Mouse (Mus musculus) kidney, postnatal 4 days (tissue): ENCODE data around the gene Rpap1.
A peak's percentile ranks its signal among the peaks of the same experiment; 100 is the strongest.

Source experiments
- DNase-seq, 2 experiments: peaks; one replicate each; pipeline ENCODE4 v3.0.0; 2021; ENCODE audit warnings: mixed read lengths in 2 of 2

The Rpap1 gene

DNA sequence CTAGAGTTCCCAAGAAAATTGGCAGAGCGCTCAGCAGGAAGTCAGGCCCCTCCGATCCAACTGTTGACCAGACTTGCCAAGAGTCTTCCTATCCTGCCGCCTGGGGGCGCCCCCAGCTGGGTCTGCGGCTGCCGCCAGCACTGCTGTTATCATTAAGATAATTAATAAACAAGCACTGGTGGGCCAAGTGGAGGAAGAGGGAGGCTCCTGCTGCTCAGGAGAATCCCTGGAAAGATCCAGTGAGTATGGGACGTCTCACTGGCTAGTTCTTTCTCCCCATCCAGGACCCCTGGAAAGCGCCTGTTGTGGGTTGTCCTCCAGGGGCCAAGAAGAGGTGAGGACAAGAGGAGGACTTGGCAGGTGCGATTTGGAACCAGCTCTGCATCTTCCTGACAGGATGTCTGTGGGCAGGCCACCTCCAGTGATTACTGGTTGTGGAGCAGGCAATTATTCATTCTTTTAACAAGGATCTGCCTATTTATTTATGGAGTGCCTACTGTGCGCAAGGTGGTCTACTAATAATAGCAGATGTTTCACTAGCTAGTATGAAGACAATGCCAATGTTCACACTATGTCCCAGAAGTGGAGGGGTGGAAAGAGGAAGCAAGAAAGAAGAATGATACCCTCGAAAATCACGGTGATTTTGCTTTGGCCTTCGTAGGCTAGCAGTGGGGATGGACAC is 11.1 kb upstream of the Rpap1 start:
- DNase-seq: peak; percentile 85 to 90

- DNase-seq: no peak
These were observed 10.0 kb upstream of the Rpap1 start, which contains the start of gene Tyro3 for GRCm38 (mm10) chr2:119797279-119797783. Tyro3 (plus strand) TSS chr2:119797733.

- no peak for DNase-seq
These were observed 2.7 kb upstream of the Rpap1 start for GRCm38 (mm10) chr2:119789996-119790395.

DNA sequence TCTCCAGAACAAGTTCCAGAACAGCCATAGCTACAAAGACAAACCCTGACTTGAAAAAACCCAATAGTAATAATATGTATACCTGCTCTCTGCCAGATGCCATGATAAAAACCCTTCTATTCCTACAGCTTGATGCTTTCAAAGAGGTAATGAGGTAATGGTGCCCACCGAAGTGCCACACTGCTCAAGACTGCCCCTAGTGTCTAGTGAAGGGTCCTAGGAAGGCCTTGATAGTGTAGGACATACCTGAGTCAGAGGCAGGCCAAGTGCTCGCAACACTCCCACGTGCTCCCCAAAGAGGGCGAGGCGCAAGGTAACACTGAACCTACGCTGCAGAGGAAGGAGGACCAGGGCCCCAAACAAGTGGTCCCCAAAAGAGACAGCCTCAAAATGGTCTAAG is 20.1 kb downstream of the Rpap1 start:
- DNase-seq: no peak

DNA sequence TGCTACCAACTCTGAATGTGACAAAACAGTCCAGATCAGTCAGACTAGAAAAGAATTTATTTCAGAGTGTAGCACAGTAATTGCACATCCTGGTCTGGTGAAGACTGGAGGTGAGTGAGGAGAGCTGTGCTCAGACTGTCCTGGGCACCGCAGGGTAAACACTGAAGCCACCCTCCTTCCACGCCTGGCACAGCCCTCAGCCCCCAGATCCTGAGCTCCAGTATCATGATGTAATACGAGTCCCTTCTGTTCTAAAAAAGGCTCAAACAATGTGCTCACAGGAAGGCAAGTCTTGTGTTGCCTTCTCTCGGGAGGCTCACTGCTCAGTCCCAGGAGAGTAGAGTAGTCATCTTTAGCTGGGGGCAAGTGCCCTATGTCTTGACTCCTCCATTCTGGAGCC is 23.4 kb downstream of the Rpap1 start:
- DNase-seq: no peak

GRCm38 (mm10) chr2:119762276-119762675 is 25.1 kb downstream of the Rpap1 start:
- no peak for DNase-seq

DNA sequence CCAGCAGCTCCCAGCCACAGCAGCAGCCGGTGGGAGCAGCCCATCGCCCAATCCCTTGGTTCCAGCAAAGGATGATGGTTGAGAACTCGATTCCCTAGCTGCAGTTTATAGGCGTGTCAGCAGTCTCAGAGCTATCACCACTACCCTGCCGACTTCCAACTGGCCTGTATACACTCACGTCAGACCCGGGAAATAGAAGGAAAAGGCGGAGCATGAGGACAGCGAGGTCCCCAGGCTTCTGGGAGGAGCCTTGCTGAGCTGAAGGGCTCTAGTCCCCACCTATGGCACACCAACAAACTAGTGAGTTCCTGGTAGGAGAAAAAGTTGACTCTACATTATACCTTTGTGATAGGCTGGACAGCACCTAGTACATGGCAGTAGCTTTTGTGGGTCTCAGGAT is 27.1 kb downstream of the Rpap1 start, which contains the start of gene Ltk:
Ltk (minus strand) TSS at position 181 of the 400 bp plus-strand sequence.
- DNase-seq: no peak

DNA sequence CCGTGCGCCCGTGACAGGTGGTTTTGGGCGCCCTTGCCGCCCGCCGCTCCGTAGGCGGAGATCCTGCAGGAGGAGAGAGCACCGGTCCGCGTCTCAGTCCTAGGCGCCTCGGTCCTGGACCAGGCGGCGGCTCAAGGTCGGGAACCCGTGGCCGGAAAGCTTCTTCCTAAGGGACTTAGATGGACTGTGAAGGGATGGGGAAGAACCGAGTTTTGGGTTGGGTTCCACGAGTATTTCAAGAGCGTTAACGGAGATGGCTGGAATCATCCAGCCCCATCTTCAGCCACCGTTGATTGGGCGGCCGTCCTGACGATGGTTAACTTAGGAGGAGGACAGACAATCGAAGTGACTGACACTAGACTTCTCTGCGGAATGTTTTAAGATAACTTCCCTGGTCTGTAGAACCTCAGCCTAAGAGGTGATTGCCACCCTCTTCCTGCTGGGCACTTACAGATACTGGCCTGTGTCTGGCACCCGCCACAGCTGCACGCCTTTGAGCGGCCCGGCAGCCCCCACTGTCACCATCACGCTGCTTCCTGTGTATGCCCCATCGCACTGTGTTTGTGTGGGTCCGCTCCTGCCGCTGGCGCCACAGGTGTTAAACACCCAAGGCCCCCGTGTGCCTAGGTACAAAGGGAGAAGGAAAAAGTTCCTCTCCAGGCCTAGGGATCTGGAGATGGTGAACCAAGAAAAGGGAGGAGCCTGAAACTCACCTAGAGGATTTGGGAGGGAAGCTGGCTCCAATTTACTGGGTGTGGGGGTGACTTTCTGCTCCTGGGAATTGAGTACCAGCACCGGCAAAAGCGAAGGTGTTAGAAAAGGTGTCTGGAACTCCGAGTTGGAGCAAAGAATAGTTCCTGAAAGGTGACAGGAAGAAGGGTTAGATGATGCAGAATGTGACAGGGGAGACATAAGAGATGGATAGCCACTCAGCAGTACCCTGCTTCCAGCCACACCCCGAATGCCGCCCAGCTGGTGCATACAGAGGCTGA is 28.2 kb downstream of the Rpap1 start:
- no peak for DNase-seq

GRCm38 (mm10) chr2:119758101-119758843 is 29.1 kb downstream of the Rpap1 start:
- peak in 1 of 2 experiments; percentile 67 for DNase-seq

DNA sequence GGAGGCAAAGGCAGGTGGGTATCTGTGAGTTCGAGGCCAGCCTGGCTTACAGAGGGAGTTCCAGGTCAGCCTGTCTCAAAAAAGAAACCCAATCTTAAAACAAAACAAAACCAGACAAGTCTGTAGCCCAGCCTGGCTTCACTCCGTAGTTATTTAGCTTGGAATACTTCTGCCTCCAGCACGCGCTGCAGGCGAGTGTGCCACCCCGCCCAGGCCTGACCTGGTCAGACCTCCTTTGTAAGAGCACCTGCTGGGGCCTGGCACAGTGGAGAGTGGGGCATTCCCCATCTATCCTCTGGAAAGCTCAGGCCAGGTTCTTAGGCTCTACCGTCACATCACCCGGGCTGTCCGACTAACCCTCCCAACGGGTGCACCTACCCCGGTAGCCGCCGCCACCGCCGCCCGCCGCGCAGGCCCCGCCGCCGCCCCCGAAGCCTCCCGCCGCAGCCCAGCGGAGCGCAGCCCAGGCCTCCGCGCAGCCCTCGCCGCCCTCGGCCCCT is 29.7 kb downstream of the Rpap1 start:
- DNase-seq: peak; percentile 48 to 55

DNA sequence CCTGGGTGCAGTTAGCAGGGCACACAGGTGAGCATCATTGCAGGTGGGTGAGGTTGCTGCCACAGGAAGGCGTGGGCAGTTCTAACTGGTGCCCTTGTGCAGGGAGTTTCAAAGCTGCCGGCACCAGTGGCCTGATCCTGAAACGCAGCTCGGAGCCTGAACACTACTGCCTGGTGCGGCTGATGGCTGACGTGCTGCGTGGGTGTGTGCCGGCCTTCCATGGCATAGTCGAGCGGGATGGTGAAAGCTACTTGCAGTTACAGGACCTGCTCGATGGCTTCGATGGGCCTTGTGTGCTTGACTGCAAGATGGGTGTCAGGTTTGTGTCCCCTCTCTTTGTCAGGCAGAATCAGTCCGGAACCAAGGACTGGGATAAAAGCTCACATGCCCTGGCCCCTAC is 38.1 kb downstream of the Rpap1 start:
- DNase-seq: no peak

GRCm38 (mm10) chr2:119747554-119747953 is 39.8 kb downstream of the Rpap1 start:
- DNase-seq: no peak

GRCm38 (mm10) chr2:119745281-119745680 is 42.1 kb downstream of the Rpap1 start:
- DNase-seq: peak in 1 of 2 experiments; percentile 41

DNA sequence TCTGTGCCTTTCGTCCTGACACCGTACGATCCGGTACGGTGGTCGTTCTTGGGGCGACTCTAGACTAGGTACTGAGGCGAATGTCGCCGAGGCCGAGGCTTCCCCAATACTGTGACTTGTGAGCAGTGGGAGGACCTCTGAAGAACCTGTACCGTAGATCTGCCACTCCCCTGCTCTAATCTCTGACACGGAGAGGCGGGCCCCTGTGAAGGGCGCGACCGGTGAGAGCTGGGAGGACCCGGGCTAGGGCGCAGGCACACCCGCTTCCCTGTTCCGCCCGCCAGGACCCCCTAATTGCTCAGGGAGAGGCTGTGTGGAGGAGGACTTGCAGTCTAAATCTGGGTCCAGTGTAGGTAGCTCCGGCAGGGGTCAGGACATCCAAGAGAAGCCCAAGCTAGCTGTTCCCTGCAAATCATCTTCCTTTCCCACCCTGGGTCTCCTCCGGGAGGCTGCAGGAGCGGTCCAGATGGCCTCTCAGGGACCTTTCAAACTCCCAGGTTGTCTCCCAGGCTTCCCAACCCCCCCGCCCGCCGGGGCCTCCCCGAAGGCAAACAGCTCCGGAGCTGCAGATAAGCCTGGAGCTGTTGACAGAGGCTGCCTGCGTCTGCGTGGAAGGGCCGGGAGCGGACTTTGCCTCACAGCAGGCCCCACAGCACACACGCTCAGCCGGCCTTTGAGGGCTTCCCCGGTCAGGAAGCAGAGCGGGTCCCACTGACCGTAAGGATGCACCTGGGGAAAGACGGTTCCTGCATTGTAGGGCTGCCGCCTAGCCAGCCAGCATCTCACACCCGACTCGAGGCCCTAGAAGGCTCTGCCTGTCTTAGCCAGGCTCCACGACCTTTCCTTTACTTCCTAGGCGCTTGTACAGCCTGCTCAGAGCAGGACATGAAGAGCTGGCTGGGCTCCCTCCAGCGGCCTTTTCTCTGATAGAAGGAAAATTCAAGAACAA is 42.9 kb downstream of the Rpap1 start:
- peak; percentile 47 to 59 for DNase-seq

DNA sequence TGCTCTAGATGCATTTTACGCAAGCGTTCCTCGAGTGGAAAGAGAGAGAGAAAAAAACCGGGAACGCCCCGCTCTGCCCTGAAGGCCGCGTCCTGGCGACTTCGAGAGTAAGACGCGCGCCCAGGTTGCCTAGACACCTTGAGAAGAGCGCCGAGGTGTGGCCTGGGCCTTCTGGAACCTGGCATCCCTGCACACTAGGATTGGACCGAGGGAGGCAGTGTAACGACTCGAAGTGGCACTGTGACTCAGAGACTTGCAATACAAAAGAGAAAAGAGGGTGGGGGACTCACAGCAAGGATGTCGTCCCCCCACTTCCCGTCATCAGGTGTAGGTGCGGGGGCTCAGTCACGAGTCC is 43.6 kb downstream of the Rpap1 start:
- no peak for DNase-seq

DNA sequence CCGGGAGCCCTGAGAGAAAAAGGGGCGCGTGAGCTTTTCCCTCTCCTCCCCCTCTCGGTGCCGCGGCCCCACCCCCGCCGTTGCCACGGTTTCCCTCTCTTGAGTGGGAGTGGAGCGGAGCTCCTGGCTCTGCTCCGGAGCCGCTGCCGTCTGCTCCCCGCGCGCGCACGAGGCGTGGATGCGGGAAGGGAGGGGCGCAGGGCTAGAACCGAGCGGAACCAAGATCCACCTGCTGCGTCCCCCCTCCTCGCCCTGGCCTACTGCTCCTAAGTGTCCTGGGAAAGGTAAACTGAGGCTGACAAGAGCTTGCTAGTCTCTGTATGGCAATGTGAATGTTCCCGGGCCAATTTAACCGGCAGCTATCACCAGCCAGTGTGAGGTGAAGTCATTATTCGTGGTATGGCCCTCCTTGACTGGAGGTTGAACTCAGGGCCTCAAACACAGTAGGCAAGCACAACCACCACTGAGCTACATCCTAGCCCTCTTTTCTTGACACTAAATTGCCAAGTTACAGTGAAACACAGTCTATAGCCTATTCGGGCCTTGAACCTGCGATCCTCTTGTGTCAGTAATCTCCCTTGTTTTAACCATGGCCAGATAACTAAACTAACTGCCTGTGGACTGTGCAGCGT is 44.0 kb downstream of the Rpap1 start:
- DNase-seq: peak in 1 of 2 experiments; percentile 25

DNA sequence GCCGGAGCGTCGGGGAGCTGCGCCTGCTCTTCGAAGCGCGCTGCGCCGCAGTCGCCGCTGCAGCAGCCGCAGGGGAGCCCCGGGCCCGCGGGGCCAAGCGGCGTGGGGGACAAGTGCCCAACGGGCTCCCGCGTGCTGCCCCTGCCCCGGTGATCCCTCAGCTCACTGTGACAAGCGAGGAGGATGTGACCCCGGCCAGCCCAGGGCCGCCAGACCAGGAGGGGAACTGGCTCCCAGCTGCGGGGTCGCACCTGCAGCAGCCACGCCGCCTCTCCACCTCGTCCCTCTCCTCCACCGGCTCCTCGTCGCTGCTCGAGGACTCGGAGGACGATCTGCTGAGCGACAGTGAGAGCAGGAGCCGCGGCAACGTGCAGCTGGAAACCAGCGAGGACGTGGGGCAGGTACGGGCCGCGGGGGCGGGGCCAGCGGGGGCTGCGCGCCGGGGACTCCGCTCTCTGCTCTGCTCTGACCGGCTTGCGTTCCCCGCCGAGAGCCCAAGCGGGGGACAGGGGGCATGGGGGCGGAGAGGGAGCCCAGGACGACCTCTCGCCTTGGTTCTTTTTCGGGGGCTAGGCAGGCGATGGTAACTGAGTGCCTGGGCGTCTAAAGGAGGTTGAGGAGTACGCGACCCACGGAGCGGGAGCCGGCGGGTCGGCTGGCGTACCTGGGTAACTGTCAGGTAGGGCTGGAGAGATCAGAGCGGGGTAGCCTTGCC is 44.7 kb downstream of the Rpap1 start:
- DNase-seq: peak; percentile 52 to 66

- DNase-seq: peak; percentile 73 to 82
These were observed 45.5 kb downstream of the Rpap1 start, which contains the start of gene Itpka for GRCm38 (mm10) chr2:119741581-119742411. Itpka (plus strand) TSS chr2:119742337.

GRCm38 (mm10) chr2:119740567-119740966 is 46.8 kb downstream of the Rpap1 start:
- DNase-seq: no peak
